In the genomic region with DNA sequence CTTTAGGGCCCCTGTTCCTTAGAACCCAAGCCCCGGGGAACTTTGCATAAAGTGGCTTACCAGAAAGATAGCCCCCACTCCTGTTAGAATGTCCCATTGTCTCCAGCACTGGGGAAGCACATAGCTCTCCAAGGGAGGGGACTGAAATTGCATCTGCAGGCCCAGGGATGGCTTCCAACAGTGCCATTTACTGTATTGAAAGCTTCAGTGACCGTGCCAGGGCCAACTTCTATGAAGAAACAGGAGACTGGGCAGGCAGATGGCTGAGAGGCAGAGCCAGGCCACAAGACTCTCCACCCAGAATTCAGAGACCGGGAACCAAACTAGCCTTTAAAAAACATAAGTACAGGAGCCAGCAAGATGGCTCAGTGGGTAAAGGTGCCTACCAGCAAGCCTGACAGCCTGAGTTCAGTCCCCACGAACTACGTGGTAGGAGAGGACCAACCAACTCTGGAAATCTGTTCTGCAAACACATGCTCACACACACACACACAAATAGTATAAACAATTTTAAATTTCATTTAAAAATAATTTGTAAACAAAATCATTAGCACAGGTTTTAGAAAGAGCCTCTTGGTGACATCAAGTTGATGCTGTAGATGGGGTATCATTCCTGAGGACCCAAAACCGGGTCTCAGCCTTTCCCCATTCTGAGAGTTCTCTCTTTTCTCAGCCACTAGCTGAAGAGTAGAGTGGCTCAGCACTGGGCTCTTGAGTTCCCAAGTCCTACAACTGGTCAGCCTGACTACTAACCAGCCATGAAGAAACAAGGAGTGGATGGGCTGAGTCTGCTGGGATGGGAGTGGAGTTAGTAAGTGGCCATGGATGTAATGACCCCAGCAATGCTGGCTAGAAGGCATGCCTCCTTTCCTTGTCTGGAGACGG, we compare ENCODE assay signal across 18 mouse cellular contexts. TPM values are rescaled to one million over a fixed set of nuclear protein-coding genes. Genes with fewer than 3 reads are reported as not detected.
A peak's percentile ranks its signal among the peaks of the same experiment; 100 is the strongest.
DNase-seq lines count a peak whose midpoint lies in the region; TF ChIP-seq lines count a peak whose summit lies in the region.
"Had no signal": no experiment of that assay in that cellular context is flagged by ENCODE, and none has a peak within 500 bp of the region (broad histone marks: within the 10 kb centered on the region; RNA-seq: fewer than 3 reads in every experiment).

No protein-coding gene starts in this region.

- peaks cover 27% of the 10 kb centered on the region for H3K4me1 ChIP-seq in thymus, adult 2 months (replicated peaks; ENCODE audit: control insufficient read depth, insufficient read depth, low read length)

- intact Hi-C loops in gastrocnemius, postnatal 14 days (cut with DNase I; ENCODE audit: low total_unique reads) = no loop called here

- H3K36me3 ChIP-seq in thymus, adult 2 months (ENCODE audit: control insufficient read depth, insufficient read depth, low read length) = peaks cover 20% of the 10 kb centered on the region
- H3K36me3 ChIP-seq: forebrain, embryonic 12.5 days; heart, embryonic 15.5 days; hindbrain, embryonic 12.5 days; neural tube, embryonic 13.5 days; stomach, embryonic 15.5 days had no signal

- peak overlapping the region; percentile 83 for H3K27ac ChIP-seq in thymus, adult 2 months (ENCODE audit: control insufficient read depth, insufficient read depth, low read length)
- H3K27ac ChIP-seq: forebrain, embryonic 12.5 days; heart, embryonic 15.5 days; hindbrain, embryonic 12.5 days; neural tube, embryonic 13.5 days; stomach, embryonic 15.5 days had no signal

- DNase-seq in cerebellum, adult 11 months = peak; percentile 77
- DNase-seq in cerebellum, postnatal 36 days = no peak
- peak; percentile 25 for DNase-seq in gastrocnemius, postnatal 14 days
- DNase-seq in gastrocnemius, adult 18-20 months (ENCODE audit: low spot score) = no peak
- DNase-seq in layer of hippocampus, adult 11-12 months (ENCODE audit: low spot score) = peak; percentile 99
- no peak for DNase-seq in layer of hippocampus, postnatal 14 days (ENCODE audit: low spot score in 2 of 2)
- DNase-seq in thymus, adult 2 months = no peak
- no peak for DNase-seq in thymus, postnatal 4 days
- DNase-seq: kidney, adult 18-20 months; kidney, postnatal 36 days had no signal

- TF ChIP-seq CTCF in thymus, adult 2 months (IDR thresholded peaks at IDR 0.05; ENCODE audit: borderline replicate concordance, control insufficient read depth, extremely low read depth, insufficient read depth, low read length, poor library complexity) = no peak

- H3K4me3 ChIP-seq in thymus, adult 2 months (ENCODE audit: control insufficient read depth, insufficient read depth, low read length) = peak overlapping the region; percentile 9; the same call in 1 of the 2 replicates
- H3K4me3 ChIP-seq: forebrain, embryonic 12.5 days; stomach, embryonic 15.5 days had no signal

- no peaks in the 10 kb centered on the region for H3K27me3 ChIP-seq in thymus, adult 2 months (ENCODE audit: control insufficient read depth, insufficient read depth, low read length)

- 81% methylated on average over 7 of the region's 7 CpGs for WGBS in thymus, adult 2 months

- no peak for TF ChIP-seq POLR2A in thymus, adult 2 months (IDR thresholded peaks at IDR 0.05; ENCODE audit: control insufficient read depth, extremely low read depth, insufficient read depth, low read length, poor library complexity)

RNA-seq across cellular contexts. Expression of a gene that starts 1.4 kb away (rescaled TPM):
- 10 to 100 TPM; 35.5 to 45.4 TPM for total RNA-seq in gastrocnemius, postnatal 14 days (2021)
- total RNA-seq in gastrocnemius, adult 18-20 months (2021) = 10 to 100 TPM in 1 of 2 experiments, 1 to 10 TPM in 1; 7.9 to 10.5 TPM
- 100 to 1,000 TPM; 779 TPM for total RNA-seq in layer of hippocampus, postnatal 14 days (2021)
- 3,068 and 3,478 TPM in 2 replicates for polyA plus RNA-seq in thymus, adult 2 months (2012; rRNA removed)
- total RNA-seq: CH12.LX had no signal
- polyA plus RNA-seq: forebrain, embryonic 12.5 days; hindbrain, embryonic 12.5 days had no signal

RNA-seq across cellular contexts. Expression of a gene that starts 25.1 kb away (rescaled TPM):
- 100 to 1,000 TPM; 142 to 224 TPM for total RNA-seq in gastrocnemius, postnatal 14 days (2021)
- total RNA-seq in gastrocnemius, adult 18-20 months (2021) = 100 to 1,000 TPM; 125 to 221 TPM
- total RNA-seq in layer of hippocampus, postnatal 14 days (2021) = 10 to 100 TPM; 60.3 to 70.8 TPM
- 4.5 and 6.8 TPM in 2 replicates for polyA plus RNA-seq in thymus, adult 2 months (2012; rRNA removed)

RNA-seq across cellular contexts. Expression of a gene that starts 59.8 kb away (rescaled TPM):
- under 1 TPM in 1 of 2 experiments, not detected in 1; 0.06 TPM for total RNA-seq in gastrocnemius, postnatal 14 days (2021)
- not detected for total RNA-seq in gastrocnemius, adult 18-20 months (2021)
- 1 to 10 TPM in 1 of 2 experiments, under 1 TPM in 1; 0.33 to 8.6 TPM for total RNA-seq in layer of hippocampus, postnatal 14 days (2021)
- 0.09 TPM in 1 of 2 replicates, not detected in the other for polyA plus RNA-seq in thymus, adult 2 months (2012; rRNA removed)
- total RNA-seq: CH12.LX; liver, adult 2 months; monocyte, adult 5-6 weeks had no signal
- polyA plus RNA-seq: heart, embryonic 15.5 days; liver, adult 2 months; neural tube, embryonic 13.5 days had no signal

Comparison
In these comparisons a context has a peak if more than half of its experiments do, and no peak if none do; other contexts are left out.
1. DNase-seq: peak in cerebellum, adult 11 months (single experiment), gastrocnemius, postnatal 14 days (single experiment) and layer of hippocampus, adult 11-12 months (single experiment); none in cerebellum, postnatal 36 days (0 of 2), gastrocnemius, adult 18-20 months (single experiment), layer of hippocampus, postnatal 14 days (0 of 2), thymus, adult 2 months (single experiment) and thymus, postnatal 4 days (single experiment).
2. RNA of a gene that starts 1.4 kb away (total RNA-seq): 779 TPM in layer of hippocampus, postnatal 14 days; 35.5 to 45.4 TPM in gastrocnemius, postnatal 14 days and 7.9 to 10.5 TPM in gastrocnemius, adult 18-20 months; every median in the first group is over 10 times any median in the second.